Mouse (Mus musculus): ENCODE results near the gene Mfrp.
"Not testable (repeated sequence)": the region's sequence is repeated elsewhere in the genome, so short reads cannot be mapped to it uniquely, and the experiment has no call there.

Mfrp gene

DNA sequence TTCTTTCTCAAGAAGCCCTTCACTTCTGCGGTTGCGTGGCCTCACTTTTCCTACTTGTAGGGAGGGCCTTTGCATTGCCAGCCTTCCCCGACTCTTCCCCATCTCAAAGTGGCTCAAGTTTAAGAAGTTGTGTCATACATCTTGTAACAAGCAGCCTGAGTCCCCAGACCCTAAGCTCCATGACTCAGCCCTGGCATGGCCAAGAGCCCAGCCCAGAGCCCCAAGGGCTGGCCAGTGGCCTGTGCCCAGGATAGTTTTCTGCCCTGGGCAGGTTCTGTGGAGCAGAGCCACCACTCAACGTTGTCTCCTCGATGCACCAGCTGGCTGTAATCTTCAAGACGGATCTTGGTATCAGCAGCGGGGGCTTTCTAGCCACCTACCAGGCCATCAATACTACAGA lies 3.4 kb downstream of the Mfrp start:
- no peak for DNase-seq (ENCODE audit: low spot score in 2 of 2)

DNA sequence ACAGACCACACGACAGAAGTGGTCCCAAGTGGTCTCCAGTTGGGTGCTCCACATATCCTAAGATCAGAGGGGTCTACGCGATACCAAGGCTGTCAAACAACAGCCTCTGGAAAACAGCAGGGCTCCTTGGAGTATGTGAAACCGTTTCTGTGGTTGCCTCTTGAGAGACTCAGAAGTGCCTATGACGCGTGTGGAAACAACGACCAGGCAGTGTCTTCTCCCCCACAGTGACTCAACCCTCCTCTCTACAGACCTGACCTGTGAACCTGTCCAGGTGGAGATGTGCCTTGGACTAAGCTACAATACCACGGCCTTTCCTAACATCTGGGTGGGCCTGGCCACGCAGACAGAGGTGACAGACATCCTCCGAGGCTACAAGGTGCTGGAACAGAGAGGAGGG lies 4.3 kb downstream of the Mfrp start:
- DNase-seq (ENCODE audit: low spot score in 2 of 2): no peak

DNA sequence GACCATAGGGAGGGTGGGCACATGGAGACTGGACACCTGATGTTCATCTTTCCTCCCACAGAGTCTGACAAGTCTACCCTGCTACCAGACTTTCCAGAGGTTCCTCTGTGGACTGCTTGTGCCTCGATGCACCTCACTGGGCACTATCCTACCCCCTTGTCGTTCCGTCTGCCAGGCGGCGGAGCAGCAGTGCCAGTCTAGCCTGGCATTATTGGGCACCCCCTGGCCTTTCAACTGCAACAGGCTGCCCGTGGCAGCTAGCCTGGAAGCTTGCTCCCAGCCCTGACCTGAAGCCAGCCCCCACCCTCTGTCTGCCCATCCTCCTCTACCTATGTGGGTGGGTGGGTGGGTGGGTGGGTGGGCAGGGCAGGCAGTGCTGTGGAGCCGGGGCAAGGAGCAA lies 4.7 kb downstream of the Mfrp start:
- DNase-seq (ENCODE audit: low spot score in 2 of 2): no peak

DNA sequence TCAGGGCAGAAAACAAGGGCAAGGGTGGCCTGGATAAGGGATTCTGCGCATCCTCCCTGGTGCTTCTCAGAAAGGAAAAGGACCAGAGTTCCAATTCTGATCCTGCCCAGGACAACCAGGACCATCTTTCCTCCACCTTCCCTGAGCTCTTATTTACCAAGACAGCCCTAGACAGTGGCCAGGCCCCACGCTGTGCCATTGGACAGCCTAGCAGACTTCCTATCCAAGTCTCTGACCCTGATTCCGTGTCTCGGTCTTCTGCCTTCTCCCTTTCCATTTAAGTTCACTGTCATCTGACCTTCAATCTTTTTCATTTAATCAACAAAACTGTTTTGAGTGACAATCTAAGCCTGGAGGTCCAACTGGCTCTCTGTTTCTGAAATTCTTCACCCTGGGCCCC lies 5.1 kb downstream of the Mfrp start:
- DNase-seq (ENCODE audit: low spot score in 2 of 2): no peak

DNA sequence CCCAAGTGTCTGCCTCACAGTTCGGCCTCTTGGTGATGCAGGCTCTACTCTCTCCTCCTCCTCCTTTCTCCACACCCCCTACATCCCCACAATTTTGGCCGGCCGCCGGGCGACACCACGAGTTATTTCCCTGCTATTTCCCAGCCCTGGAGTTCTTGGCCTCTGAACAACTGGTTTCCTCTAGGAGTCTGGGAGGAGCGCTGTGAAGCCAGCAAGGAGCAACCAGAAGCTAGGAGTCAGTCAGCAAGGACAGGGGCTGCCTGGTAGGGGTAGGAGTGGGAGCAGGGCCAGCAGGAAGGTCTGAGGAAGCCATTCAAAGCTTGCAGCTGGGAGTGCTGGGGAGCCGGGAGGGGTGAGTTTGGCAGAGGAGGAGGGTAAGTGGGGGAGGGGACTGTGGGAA lies 5.6 kb downstream of the Mfrp start, which contains the start of gene C1qtnf5:
Gene C1qtnf5, plus strand, starts transcription at position 136 of the 400 bp plus-strand sequence.
- DNase-seq (ENCODE audit: low spot score in 2 of 2): peak; percentile 91

DNA sequence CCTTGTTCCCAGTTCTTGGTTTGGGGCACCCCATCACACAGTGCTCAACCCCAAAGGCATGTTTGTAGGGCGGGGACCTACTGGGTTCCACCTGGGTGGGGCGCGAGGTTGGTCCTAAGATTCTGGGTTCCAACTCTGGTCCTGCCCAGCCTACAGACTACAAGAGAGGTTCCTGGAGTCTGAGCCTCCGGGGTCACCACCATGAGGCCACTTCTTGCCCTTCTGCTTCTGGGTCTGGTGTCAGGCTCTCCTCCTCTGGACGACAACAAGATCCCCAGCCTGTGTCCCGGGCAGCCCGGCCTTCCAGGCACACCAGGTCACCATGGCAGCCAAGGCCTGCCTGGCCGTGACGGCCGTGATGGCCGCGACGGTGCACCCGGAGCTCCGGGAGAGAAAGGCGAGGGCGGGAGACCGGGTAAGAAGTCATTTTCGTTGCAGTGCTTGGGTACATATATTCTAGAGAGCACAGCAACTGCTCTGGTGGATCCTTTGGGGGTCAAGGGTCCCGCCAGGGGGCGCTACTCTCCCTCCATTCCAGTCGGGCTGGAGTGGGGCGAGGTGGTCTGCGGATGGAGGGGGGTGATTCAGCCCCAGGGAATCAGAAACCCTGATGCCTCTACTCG lies 6.1 kb downstream of the Mfrp start:
- DNase-seq (ENCODE audit: low spot score in 2 of 2): peak in 1 of 2 experiments; percentile 67

DNA sequence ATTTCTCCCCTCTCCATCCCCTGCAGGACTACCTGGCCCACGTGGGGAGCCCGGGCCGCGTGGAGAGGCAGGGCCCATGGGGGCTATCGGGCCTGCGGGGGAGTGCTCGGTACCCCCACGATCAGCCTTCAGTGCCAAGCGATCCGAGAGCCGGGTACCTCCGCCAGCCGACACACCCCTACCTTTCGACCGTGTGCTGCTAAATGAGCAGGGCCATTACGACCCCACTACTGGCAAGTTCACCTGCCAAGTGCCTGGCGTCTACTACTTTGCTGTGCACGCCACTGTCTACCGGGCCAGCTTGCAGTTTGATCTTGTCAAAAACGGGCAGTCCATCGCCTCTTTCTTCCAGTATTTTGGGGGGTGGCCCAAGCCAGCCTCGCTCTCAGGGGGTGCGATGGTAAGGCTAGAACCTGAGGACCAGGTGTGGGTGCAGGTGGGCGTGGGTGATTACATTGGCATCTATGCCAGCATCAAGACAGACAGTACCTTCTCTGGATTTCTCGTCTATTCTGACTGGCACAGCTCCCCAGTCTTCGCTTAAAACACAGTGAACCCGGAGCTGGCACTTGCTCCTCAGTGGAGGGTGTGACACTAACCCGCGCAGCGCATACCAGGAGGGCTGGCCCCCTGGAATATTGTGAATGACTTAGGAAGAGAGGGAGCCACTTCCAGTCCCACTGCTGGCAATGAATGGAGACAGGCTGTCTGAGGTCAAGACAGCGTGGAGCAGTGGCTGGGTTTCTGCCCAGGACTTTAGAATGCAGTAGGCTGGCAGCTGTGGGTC lies 6.9 kb downstream of the Mfrp start:
- no peak for DNase-seq (ENCODE audit: low spot score in 2 of 2)

DNA sequence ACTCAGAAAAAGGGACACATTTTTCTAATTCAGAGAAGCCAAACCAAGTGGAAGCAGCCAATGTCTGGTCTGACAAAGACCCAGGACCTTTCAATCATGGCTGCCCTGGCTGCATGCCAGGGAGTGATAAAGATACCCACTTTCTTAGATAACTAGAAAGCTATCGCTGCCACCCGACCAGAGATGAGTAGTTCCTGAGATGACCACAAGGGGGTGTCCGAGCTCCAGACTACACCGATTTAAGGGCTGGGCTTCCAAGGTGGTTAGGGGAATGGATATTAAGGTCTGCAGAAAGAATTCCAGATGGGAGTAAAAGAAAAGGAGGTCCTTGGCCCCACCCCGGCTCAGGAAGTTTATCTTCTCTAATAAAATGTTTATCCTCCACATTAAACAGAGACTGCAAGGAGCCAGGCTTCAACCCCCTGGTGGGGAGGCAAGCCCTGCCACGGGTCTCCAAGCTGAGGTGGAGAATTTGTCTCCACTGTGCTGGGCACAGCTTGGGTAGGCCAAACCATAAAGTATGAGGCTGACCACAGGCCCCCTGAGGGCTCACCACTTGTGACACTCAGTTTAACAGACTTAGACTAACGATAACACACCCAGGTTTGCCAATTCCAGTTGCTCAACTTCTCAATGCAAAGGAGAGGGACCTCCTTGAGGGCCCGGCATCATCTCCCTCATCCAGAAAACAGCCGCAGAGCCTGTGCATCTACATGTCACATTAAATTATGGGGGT lies 8.0 kb downstream of the Mfrp start:
- peak; percentile 85 to 87 for DNase-seq (ENCODE audit: low spot score in 2 of 2)

DNA sequence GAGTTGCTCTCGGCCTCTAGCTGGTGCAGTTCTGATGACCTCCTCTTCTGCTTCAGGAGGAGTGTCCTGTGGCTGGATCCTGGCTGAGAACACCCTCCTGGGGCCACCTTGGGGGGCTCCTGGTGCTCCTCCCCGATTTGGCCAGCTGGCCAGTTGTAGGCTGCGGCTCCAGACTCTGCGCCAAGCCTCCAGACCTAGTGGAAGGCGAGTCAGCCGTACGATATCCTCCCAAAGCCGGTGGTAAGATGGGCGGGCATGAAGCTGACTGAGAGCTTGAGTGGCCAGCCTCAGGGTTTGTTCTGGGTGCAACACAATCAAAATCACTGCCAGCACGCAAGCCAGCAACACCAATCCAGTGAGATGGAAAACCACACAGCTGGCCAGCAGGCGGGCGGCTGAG lies 10.4 kb downstream of the Mfrp start:
- not testable (repeated sequence) for DNase-seq (ENCODE audit: low spot score in 2 of 2)

DNA sequence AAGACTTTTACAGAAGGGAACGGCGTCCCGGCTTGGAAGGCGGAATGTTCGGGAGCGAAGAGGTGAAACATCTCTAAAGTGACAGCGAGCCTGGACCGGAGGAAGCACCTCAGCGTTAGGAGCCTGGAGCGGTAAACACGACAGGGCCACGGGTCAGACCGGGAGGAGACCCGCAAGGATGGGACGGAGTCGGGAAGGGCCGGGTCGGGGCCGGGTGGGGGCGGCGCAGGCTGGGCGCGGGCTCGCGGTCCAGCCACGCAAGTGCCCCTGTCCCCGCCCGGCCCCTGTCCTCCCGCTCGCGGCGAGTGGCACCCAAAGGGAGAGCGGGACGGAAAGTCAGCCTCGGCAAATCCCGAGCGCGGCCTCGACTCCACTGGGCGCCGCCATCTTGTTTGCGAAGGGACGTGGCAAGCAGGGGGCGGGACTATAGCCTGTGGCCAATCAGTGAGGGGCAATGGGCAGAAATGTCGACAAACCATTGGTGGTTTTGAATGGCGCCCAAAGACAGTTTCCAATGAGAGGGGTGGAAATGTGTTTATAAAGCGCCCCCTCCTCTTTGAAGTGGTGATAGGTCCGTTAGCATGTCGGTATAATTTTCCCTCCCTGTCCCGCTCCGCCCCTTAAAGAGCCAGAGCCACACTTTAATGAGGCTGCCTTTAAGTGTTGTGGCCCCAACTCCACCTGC lies 11.7 kb downstream of the Mfrp start, which contains the start of the genes Gm49380 and Rnf26:
Gene Gm49380, minus strand, starts transcription at position 396 of the 685 bp plus-strand sequence.
Gene Rnf26, minus strand, starts transcription at position 413 of the 685 bp plus-strand sequence.
- DNase-seq (ENCODE audit: low spot score in 2 of 2): peak; percentile 98

DNA sequence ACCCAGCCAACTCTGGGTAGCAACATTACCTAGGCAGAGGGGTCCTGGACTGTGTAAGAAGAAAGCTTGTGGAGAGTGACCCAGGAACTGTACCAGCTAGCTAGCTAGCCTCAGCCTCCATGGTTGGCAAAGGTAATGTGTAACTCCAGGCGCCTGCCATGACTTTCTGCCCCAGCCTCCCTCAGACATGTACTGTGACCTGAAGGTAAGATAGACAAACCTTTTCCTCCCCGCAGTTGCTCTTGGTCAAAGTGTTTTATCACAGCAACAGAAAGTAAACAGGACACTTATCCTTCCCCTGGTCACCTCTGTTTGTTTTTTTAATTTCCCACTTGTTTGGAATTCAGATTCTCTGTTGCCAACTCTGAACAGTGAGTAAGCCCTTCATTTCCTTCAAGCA lies 12.9 kb downstream of the Mfrp start:
- DNase-seq (ENCODE audit: low spot score in 2 of 2): no peak

DNA sequence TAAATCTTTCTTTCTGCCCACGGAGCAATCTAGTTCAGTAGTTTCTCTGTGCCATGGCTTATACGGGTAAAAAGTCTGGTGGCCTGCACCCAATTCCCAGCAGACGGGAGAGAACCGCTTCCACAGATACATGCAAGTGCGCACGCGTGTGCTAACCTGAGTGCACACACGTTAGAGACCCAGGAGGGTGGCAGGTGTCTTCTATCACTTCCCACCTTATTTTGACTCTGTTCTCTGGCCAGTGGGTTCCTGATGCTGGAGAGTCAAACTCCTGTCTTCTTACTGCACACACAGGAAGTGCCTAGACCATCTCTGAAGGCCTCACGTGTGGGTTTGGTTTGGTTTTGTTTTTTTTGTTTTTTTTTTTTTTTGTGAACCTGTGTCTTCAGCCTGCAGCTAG lies 14.1 kb downstream of the Mfrp start:
- no peak for DNase-seq (ENCODE audit: low spot score in 2 of 2)

DNA sequence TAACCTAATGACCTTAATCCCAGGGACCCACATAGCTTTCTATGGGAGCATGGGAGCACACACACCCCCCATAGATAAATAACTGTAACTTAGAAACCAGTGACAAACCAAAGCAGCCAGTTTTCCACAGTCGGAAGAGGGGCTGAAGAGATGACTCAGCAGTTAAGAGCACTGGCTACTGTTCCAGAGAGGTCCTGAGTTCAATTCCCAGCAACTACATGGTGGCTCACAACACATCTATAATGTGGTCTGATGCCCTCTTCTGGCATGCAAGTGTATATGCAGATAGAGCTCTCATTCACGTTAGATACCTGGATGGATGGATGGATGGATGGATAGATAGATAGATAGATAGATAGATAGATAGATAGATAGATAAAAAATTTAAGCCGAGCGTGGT lies 14.7 kb downstream of the Mfrp start:
- DNase-seq (ENCODE audit: low spot score in 2 of 2): no peak

DNA sequence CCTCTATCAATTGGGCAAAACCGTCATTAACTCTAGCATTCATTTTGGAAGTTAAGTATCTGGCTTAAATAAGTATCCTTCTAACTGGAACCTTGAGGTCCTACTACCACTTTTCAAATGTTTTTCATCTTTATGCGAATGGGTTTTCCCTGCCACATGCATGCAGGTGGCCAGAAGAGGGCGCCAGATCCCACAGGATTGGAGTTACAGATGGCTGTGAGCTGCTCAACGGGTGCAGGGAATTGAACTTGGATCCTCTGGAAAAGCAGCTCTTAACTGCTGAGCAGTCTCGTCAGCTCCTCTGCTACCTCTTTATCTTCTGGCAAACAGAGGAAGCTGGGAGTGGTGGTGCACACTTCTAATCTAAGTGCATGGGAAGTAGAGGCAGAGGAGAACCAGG lies 17.5 kb downstream of the Mfrp start:
- no peak for DNase-seq (ENCODE audit: low spot score in 2 of 2)

DNA sequence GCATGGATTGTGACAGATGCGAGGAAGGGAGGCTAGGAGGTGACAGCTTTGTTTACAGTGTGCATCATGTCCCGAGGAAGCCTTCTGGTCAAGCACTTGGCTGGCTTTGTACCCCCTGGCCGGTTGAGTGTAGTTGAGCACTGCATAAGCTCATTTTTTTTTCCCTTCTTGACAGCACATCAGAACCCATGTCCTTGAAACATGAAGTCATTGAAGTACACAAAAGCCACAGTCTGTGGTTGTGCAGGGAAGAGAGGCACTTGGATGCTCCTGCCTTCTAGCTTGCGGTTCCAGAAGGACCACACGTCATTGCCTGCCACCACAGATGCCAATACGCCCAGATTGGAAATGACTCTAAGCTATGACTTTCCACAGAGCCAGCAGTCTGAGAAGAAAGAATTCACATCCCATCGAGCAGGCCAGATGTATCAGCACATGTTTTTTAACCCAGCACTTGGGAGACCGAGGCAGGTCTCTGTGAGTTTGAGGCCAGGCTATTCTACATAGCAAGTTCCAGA lies 18.5 kb downstream of the Mfrp start:
- DNase-seq (ENCODE audit: low spot score in 2 of 2): no peak

DNA sequence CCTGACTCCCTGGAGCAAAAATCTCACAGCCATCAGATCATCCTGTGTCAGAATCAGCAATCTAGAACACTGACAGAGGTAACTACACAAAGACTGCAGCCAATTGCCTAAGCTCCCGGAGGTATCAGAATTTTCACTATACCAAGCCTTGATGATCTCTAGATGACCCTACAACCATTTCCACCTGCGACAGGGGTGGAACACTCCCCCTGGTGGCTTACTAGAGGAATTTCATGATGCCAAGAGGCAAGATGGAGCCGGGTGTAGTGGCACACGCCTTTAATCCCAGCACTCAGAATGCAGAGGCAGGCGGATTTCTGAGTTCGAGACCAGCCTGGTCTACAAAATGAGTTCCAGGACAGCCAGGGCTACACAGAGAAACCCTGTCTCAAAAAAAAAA lies 22.8 kb downstream of the Mfrp start:
- DNase-seq (ENCODE audit: low spot score in 2 of 2): no peak

DNA sequence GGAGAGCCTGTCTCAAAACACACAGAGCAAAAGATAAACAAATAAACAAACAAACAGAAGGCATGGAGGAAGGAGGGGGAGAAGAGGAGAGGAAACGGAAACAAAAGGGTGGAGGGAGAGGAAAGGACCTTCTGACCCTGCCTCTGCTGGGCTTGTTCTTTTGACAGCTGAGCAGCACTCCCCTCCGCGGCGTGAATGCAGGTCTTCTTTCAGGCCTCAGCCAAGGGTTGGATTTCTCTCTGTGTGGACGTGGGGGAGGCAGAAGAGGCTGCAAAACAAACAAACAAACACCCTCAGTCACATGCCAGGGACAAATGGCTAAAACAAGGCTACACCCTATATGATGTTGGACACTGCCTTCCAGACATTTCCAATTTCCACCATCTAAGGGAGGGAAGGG lies 23.5 kb downstream of the Mfrp start:
- DNase-seq (ENCODE audit: low spot score in 2 of 2): no peak

DNA sequence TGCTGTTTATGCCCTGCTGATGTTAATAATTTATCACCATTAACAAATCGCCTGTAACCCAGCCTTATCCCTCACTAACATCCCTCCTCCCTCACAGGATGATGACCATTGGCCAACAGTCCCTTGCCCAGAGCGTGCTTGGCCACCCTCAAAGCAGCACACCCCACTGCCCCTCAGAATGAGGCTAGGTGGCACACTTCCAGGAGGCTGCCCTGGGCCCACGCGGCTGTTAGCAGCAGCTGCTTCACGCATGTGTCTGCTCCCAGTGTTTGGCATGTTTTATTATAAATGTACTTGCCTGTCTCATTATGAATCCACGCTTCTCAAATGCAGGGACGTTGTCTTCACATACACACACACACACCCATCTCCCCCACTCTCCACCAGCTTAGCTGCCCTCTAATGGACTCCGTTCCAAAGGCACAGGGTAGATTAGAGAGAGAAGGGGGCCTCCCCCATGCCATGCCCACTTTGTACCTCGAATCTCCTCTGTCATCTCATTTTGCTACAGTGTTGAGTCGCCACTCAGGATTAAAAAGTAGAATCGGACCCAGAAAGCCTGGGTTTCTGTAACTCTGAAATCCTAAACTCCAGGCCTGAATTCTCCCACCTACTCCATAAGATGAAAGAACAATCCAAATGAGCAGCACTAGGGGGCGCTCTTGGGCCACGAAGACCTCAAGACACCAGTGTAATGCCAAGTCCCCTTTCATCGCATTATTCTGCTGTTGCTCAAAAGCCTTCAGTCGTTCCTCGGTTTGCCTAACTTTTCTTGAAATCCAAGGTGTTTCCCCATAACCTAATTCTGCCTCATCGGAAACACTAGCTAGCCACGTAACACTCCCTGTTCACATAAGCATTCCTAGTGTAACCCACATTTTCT lies 24.3 kb downstream of the Mfrp start:
- peak; percentile 92 to 94 for DNase-seq (ENCODE audit: low spot score in 2 of 2)

DNA sequence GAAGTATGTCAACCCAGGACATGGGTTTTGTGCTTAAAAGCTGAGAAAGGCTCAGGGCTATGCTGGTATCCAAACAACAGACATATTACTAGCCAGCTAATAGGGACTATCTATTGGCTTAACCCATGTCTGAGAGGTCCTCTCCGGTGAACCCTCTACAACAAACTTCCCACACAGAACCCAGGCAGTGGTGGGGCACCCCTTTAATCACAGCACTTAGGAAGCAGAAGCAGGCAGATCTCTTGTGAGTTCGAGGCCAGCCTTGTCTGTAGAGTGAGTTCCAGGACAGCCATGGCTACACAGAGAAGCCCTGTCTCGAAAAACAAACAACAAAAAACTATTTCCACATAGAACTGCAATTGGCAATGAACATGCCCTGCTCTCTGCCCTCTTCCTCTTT lies 25.2 kb downstream of the Mfrp start:
- DNase-seq (ENCODE audit: low spot score in 2 of 2): no peak

DNA sequence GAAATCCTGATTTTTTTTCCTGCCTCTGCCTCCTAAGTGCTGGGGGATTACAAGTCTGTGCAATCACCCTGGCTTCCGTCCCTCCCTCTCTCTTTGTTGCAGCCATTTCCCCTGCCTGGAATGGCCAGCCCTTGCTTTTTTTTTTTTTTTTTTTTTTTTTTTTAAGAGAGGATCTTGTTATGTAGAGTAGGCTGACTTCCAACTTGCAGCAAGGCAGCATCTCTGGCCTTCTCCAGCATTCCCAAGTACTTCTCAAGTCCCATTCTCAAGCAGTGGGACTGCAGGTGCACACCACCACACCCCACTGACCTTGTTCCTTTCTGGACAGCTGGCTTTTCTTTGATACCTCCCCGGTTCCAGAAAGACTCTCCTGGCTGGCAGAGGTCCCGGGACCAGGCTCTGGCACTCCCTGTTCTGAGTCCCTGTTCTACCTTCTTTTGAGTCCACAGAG lies 25.8 kb downstream of the Mfrp start:
- DNase-seq (ENCODE audit: low spot score in 2 of 2): no peak

DNA sequence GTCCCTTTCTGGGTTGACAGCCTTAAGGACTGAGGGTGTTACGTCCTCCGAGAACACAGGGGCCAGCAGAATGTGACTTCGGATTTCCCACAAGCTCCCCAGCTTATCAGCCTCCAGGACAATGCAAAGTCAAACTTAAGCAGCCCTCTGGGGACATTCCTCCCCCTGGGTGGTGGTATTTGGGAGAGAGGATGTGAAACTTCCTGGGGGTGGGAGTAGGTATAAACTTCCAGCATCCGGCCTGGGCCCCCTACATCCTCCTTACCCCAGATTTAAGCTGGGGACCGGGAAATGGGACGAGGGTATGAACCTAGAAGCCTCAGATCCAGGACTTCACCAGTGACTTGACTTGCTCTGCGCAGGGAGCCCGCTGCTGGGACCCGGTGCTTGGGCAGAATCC lies 28.1 kb downstream of the Mfrp start:
- DNase-seq (ENCODE audit: low spot score in 2 of 2): no peak

All from right cerebral cortex, postnatal 10 days (tissue).